Mouse (Mus musculus) frontal cortex, postnatal 10 days (tissue): ENCODE results near the gene Mterf1b.

Experiments used
- DNase-seq, 2 experiments: peaks; one replicate each; pipeline ENCODE4 v3.0.0; 2022; ENCODE audit warnings: low spot score in 2 of 2, mixed read lengths in 1 of 2

Gene Mterf1b

GRCm38 (mm10) chr5:4245004-4245403 lies 52.8 kb downstream of the Mterf1b start:
- no peak for DNase-seq

- DNase-seq: no peak
Measured at GRCm38 (mm10) chr5:4246095-4246494, 53.9 kb downstream of the Mterf1b start.
